ENCODE assay signal across 14 mouse cellular contexts in the genomic region with DNA sequence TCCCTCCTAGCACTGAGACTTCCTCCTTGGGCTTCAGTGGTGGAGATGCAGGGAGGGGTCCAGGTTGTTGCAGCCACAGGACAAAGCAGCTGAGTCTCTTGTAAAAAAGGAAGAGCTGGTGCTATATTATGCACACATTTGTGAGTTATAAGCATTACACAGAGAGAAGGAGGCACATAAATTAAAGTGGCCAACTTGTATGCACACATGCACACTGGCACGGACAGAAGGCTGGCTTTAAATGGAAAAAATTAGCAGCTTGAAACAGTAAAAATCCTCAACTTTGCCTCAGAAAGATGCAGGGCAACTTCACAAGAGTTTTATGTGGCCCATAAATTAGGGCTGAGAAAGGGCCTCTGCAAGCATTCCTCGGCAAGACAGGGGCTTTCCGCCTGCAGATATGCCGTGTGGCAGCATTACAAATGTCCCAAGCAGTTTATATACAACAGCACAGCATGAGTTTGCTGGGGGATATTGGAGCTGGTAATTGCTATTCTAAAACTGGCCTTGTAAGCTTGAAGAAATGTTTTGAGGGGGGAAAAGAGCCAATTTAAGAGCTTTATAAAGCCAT. TPM values are rescaled to one million over a fixed set of nuclear protein-coding genes. Genes with fewer than 3 reads are reported as not detected.
DNase-seq lines count a peak whose midpoint lies in the region; ATAC-seq and TF ChIP-seq lines count a peak whose summit lies in the region.
"Had no signal": no experiment of that assay in that cellular context is flagged by ENCODE, and none has a peak within 500 bp of the region (broad histone marks: within the 10 kb centered on the region; RNA-seq: fewer than 3 reads in every experiment).

No protein-coding gene starts in this region.

- peaks cover 62% of the 10 kb centered on the region for H3K4me1 ChIP-seq in neural tube, embryonic 13.5 days (replicated peaks)

- 9% methylated on average over 4 of the region's 4 CpGs for WGBS in neural tube, embryonic 13.5 days

- H3K36me3 ChIP-seq in neural tube, embryonic 13.5 days, result peaks cover 13% of the 10 kb centered on the region
- H3K36me3 ChIP-seq: embryonic facial prominence, embryonic 13.5 days had no signal

- intact Hi-C loops in gastrocnemius, adult 2 months (cut with DNase I), result loop anchor here (1.0 kb wide), 1 partner anchor 23 kb away; no protein-coding TSS in a partner anchor

- H3K4me2 ChIP-seq in neural tube, embryonic 13.5 days, result no peak overlapping the region
- H3K4me2 ChIP-seq: embryonic facial prominence, embryonic 13.5 days; hindbrain, embryonic 13.5 days; liver, embryonic 11.5 days; lung, embryonic 14.5 days had no signal

- TF ChIP-seq CTCF in gastrocnemius, adult 2 months (IDR thresholded peaks at IDR 0.05), result no peak
- no peak for TF ChIP-seq CTCF in layer of hippocampus, adult 2 months (conservative IDR thresholded peaks at IDR 0.05)

- ATAC-seq in neural tube, embryonic 13.5 days (ENCODE audit: low read depth), result peak; percentile 37

- DNase-seq in gastrocnemius, adult 2 months, result no peak
- DNase-seq in gastrocnemius, adult 8-10 months (ENCODE audit: low spot score in 2 of 2), result no peak
- no peak for DNase-seq in layer of hippocampus, adult 2 months (ENCODE audit: low spot score in 2 of 2)
- DNase-seq in layer of hippocampus, postnatal 14 days (ENCODE audit: low spot score in 2 of 2), result no peak
- DNase-seq in embryo, embryonic 11 days, result peak; percentile 63
- no peak for DNase-seq in urinary bladder, postnatal 14 days (ENCODE audit: low spot score)
- DNase-seq: heart, postnatal 10 days; lung, embryonic 14.5 days; thymus, postnatal 14 days had no signal

- H3K9ac ChIP-seq in neural tube, embryonic 13.5 days, result no peak overlapping the region
- H3K9ac ChIP-seq: embryonic facial prominence, embryonic 13.5 days; hindbrain, embryonic 13.5 days; lung, embryonic 14.5 days had no signal

- peak overlapping the region; percentile 91 for H3K27ac ChIP-seq in gastrocnemius, adult 2 months
- H3K27ac ChIP-seq in layer of hippocampus, adult 2 months, result peak overlapping the region; percentile 23; the same call in 1 of the 2 replicates
- H3K27ac ChIP-seq in neural tube, embryonic 13.5 days (replicated peaks), result peak overlapping the region; percentile 79
- H3K27ac ChIP-seq: embryonic facial prominence, embryonic 13.5 days had no signal

- H3K4me3 ChIP-seq in gastrocnemius, adult 2 months, result no peak overlapping the region
- H3K4me3 ChIP-seq in layer of hippocampus, adult 2 months, result no peak overlapping the region
- H3K4me3 ChIP-seq in neural tube, embryonic 13.5 days, result no peak overlapping the region
- H3K4me3 ChIP-seq: embryonic facial prominence, embryonic 13.5 days; hindbrain, embryonic 13.5 days had no signal

- peaks cover 47% of the 10 kb centered on the region for H3K27me3 ChIP-seq in neural tube, embryonic 13.5 days

- H3K9me3 ChIP-seq in neural tube, embryonic 13.5 days, result no peaks in the 10 kb centered on the region
- H3K9me3 ChIP-seq: embryonic facial prominence, embryonic 13.5 days; hindbrain, embryonic 13.5 days had no signal

RNA-seq across cellular contexts. Expression of a gene that starts 25.4 kb away (rescaled TPM):
- 10 to 100 TPM; 35.4 to 40.7 TPM for total RNA-seq in gastrocnemius, adult 2 months (2021)
- 10 to 100 TPM; 31.7 to 55.3 (median 36.5) TPM for total RNA-seq in gastrocnemius, adult 8-10 months (2022)
- total RNA-seq in layer of hippocampus, adult 2 months (2021), result 10 to 100 TPM; 41.1 to 41.2 TPM
- 10 to 100 TPM; 25.4 to 29.5 TPM for total RNA-seq in layer of hippocampus, postnatal 14 days (2021)
- 59.2 and 65.0 TPM in 2 replicates for polyA plus RNA-seq in neural tube, embryonic 13.5 days (2015; fragmentation: Nextera tagmentation; extraction: Ambion mirVana)
- total RNA-seq: monocyte, adult 5-6 weeks had no signal

Comparison
In these comparisons a context has a peak if more than half of its experiments do, and no peak if none do; other contexts are left out.
1. H3K27ac ChIP-seq: peak in every context shown above with its lines; median percentile 91 in gastrocnemius, adult 2 months; 79 in neural tube, embryonic 13.5 days; 23 in layer of hippocampus, adult 2 months.